Mouse (Mus musculus) MN1 (cell line): ENCODE results near the gene Gan.

Experiments used
- DNase-seq: peaks from one replicate; pipeline ENCODE4 v3.0.0-alpha.2; 2016; ENCODE audit warnings: low spot score

The Gan gene

GRCm38 (mm10) chr8:117158135-117158761, at the start of gene Gan:
Gan (plus strand) TSS chr8:117158135.
- peak; percentile 68 for DNase-seq

- no peak for DNase-seq
These were observed 48.8 kb upstream of the Gan start for GRCm38 (mm10) chr8:117109018-117109711.

GRCm38 (mm10) chr8:117109801-117110390, 48.0 kb upstream of the Gan start:
- no peak for DNase-seq

- DNase-seq = no peak
These were observed 46.3 kb upstream of the Gan start for GRCm38 (mm10) chr8:117111641-117112040.

GRCm38 (mm10) chr8:117112261-117112660, 45.7 kb upstream of the Gan start:
- no peak for DNase-seq

GRCm38 (mm10) chr8:117115094-117115493, 42.8 kb upstream of the Gan start:
- no peak for DNase-seq

GRCm38 (mm10) chr8:117115676-117116446, 42.1 kb upstream of the Gan start:
- peak; percentile 44 for DNase-seq

GRCm38 (mm10) chr8:117116534-117116933, 41.4 kb upstream of the Gan start:
- DNase-seq = no peak

- DNase-seq = no peak
These were observed 39.5 kb upstream of the Gan start for GRCm38 (mm10) chr8:117118409-117118808.

GRCm38 (mm10) chr8:117121277-117121676, 36.7 kb upstream of the Gan start:
- DNase-seq = no peak

GRCm38 (mm10) chr8:117123850-117124633, 33.9 kb upstream of the Gan start:
- DNase-seq = no peak

GRCm38 (mm10) chr8:117125854-117126253, 32.1 kb upstream of the Gan start:
- DNase-seq = no peak

GRCm38 (mm10) chr8:117126411-117126810, 31.5 kb upstream of the Gan start:
- DNase-seq = no peak

GRCm38 (mm10) chr8:117127063-117127462, 30.9 kb upstream of the Gan start:
- no peak for DNase-seq

- no peak for DNase-seq
These were observed 24.2 kb upstream of the Gan start for GRCm38 (mm10) chr8:117133702-117134101.

- no peak for DNase-seq
These were observed 21.6 kb upstream of the Gan start for GRCm38 (mm10) chr8:117136351-117136750.

- DNase-seq = no peak
These were observed 21.2 kb upstream of the Gan start for GRCm38 (mm10) chr8:117136763-117137162.

GRCm38 (mm10) chr8:117137357-117137756, 20.6 kb upstream of the Gan start:
- DNase-seq = no peak

- DNase-seq = no peak
These were observed 9.4 kb upstream of the Gan start for GRCm38 (mm10) chr8:117148520-117148919.

GRCm38 (mm10) chr8:117156149-117156548, 1.8 kb upstream of the Gan start:
- DNase-seq = no peak

- DNase-seq = peak; percentile 26
These were observed 818 bp upstream of the Gan start for GRCm38 (mm10) chr8:117156866-117157768.
